In the genomic region with DNA sequence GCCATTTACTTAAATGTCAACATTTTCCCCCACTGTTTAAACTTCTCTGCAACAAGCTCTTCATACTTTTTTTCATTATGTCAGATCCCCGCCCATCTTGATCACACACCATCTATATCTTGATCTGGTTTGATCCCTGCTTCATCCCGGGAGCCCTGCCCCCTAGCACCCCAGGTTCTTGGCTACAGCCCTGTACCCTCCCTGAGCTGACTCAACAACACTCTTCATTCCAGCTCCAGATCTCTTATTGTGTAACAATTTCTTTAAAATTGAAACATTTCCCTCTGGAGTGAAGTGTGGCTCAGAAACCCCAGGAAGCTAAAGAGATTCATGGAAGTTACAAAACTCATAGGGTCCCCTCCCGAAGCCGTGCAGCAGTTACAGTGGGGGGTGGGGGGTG, we compare ENCODE assay signal across 23 mouse cellular contexts.
"Had no signal": no experiment of that assay in that cellular context is flagged by ENCODE, and none has a peak within 500 bp of the region (broad histone marks: within the 10 kb centered on the region; RNA-seq: fewer than 3 reads in every experiment).

No protein-coding gene starts in this region.

- H3K4me3 ChIP-seq: heart, embryonic 10.5 days; heart, embryonic 12.5 days; hindbrain, embryonic 13.5 days; hindbrain, embryonic 15.5 days; kidney, embryonic 15.5 days; layer of hippocampus, adult 2 months; left cerebral cortex, adult 2 months; limb, embryonic 10.5 days; limb, embryonic 12.5 days; liver, embryonic 13.5 days had no signal

- H3K36me3 ChIP-seq: heart, embryonic 10.5 days; heart, embryonic 12.5 days; hindbrain, embryonic 13.5 days; hindbrain, embryonic 15.5 days; kidney, embryonic 15.5 days; limb, embryonic 10.5 days; limb, embryonic 12.5 days; liver, embryonic 13.5 days had no signal

- H3K9ac ChIP-seq: heart, embryonic 12.5 days; hindbrain, embryonic 13.5 days; hindbrain, embryonic 15.5 days; kidney, embryonic 15.5 days; limb, embryonic 12.5 days; liver, embryonic 13.5 days had no signal

- DNase-seq: gastrocnemius, postnatal 14 days; gastrocnemius, postnatal 36 days; heart, postnatal 10 days; kidney, adult 11 months; kidney, adult 2 months; kidney, adult 9 months; kidney, postnatal 14 days; kidney, postnatal 4 days; liver; liver, embryonic 13.5 days had no signal

- H3K4me2 ChIP-seq: heart, embryonic 12.5 days; hindbrain, embryonic 13.5 days; hindbrain, embryonic 15.5 days; kidney, embryonic 15.5 days; limb, embryonic 12.5 days; liver, embryonic 11.5 days; liver, embryonic 13.5 days had no signal

- H3K27ac ChIP-seq: heart, embryonic 10.5 days; hindbrain, embryonic 13.5 days; hindbrain, embryonic 15.5 days; hindbrain, postnatal 0 days; kidney, embryonic 15.5 days; kidney, postnatal 0 days; layer of hippocampus, adult 2 months; left cerebral cortex, adult 2 months; limb, embryonic 10.5 days; limb, embryonic 12.5 days; liver, embryonic 13.5 days had no signal

- H3K27me3 ChIP-seq: heart, embryonic 12.5 days; hindbrain, embryonic 13.5 days; hindbrain, embryonic 15.5 days; kidney, embryonic 15.5 days; limb, embryonic 12.5 days; liver, embryonic 13.5 days had no signal

- ATAC-seq: hindbrain, postnatal 0 days; intestine, embryonic 16.5 days had no signal

- H3K4me1 ChIP-seq: heart, embryonic 10.5 days; heart, embryonic 12.5 days; hindbrain, embryonic 13.5 days; hindbrain, embryonic 15.5 days; kidney, embryonic 15.5 days; limb, embryonic 10.5 days; limb, embryonic 12.5 days; liver, embryonic 13.5 days had no signal

- H3K9me3 ChIP-seq: heart, embryonic 10.5 days; heart, embryonic 12.5 days; hindbrain, embryonic 13.5 days; hindbrain, embryonic 15.5 days; kidney, embryonic 15.5 days; limb, embryonic 10.5 days; limb, embryonic 12.5 days; liver, embryonic 13.5 days had no signal
